Mouse (Mus musculus) heart, embryonic 11.5 days (tissue): ENCODE measurements around the gene Zbtb20. TPM values are rescaled to one million over a fixed set of nuclear protein-coding genes. Genes with fewer than 3 reads are reported as not detected.

ENCODE experiments used
- ATAC-seq: fragments of 200-750 bp; cut with Nextera tagmentation; replicated peaks from 2 replicates; pipeline ENCODE4 v1.8.0; 2017; ENCODE audit warnings: moderate library complexity; ENCODE audit not compliant: insufficient number of reproducible peaks, low FRiP score, low TSS enrichment
- H3K27ac ChIP-seq: fragments of 300-500 bp; sonication (generic); 2 replicates; pipeline ENCODE4 v1.5.1; 2014; ENCODE audit warnings: mild to moderate bottlenecking, low read depth, low read length
- H3K27me3 ChIP-seq: fragments of 300-500 bp; sonication (generic); 2 replicates; pipeline ENCODE4 v1.6.1; 2014; ENCODE audit warnings: mild to moderate bottlenecking, low read length, mixed read lengths; ENCODE audit not compliant: control insufficient read depth, insufficient read depth
- H3K36me3 ChIP-seq: fragments of 300-500 bp; sonication (generic); 2 replicates; pipeline ENCODE4 v1.6.1; 2014; ENCODE audit warnings: mild to moderate bottlenecking, low read length, moderate library complexity, mixed read lengths; ENCODE audit not compliant: control insufficient read depth, insufficient read depth
- H3K4me1 ChIP-seq: fragments of 300-500 bp; sonication (generic); 2 replicates; pipeline ENCODE4 v1.6.1; 2014; ENCODE audit warnings: low read length; ENCODE audit not compliant: control insufficient read depth, insufficient read depth
- H3K4me2 ChIP-seq: fragments of 300-500 bp; sonication (generic); 2 replicates; pipeline ENCODE4 v1.6.1; 2014; ENCODE audit warnings: mild to moderate bottlenecking, moderate library complexity
- H3K4me3 ChIP-seq: fragments of 300-500 bp; sonication (generic); 2 replicates; pipeline ENCODE4 v1.5.1; 2014; ENCODE audit warnings: low read depth, low read length
- H3K9ac ChIP-seq: fragments of 300-500 bp; sonication (generic); 2 replicates; pipeline ENCODE4 v1.6.1; 2014; ENCODE audit warnings: mild to moderate bottlenecking, low read depth, low read length, moderate library complexity
- H3K9me3 ChIP-seq: fragments of 300-500 bp; sonication (generic); replicated peaks from 2 replicates; pipeline ENCODE4 v1.6.1; 2016; ENCODE audit warnings: low read length; ENCODE audit not compliant: control insufficient read depth
- WGBS: fragments of 180-500 bp; shearing (Covaris S2); extraction: QIAGEN DNeasy Blood & Tissue Kit; methylation state at CpG from one replicate; pipeline ENCODE4 v1.1.7; 2014; ENCODE audit not compliant: insufficient replicate concordance; 5-methylcytosine and 5-hydroxymethylcytosine counted together
- polyA plus RNA-seq: library from polyadenylated mRNA; unstranded; fragments of >200 nt; fragmentation: Nextera tagmentation; extraction: Ambion mirVana; gene quantifications from 2 replicates; pipeline ENCODE4 v1.2.1, GENCODE M21; 2014

Gene Zbtb20
- polyA plus RNA-seq, 1 experiment from 2014 or later = 39.0 TPM

GRCm38 (mm10) chr16:43408622-43409021 lies 532.9 kb downstream of the Zbtb20 start:
- H3K9me3 ChIP-seq = no peaks in the 10 kb centered on the region
- H3K9ac ChIP-seq = no peak overlapping the region
- 79% methylated on average over 5 of the region's 5 CpGs for WGBS
- ATAC-seq = no peak
- no peak overlapping the region for H3K4me2 ChIP-seq
- H3K4me3 ChIP-seq = no peak overlapping the region
- H3K36me3 ChIP-seq = no peaks in the 10 kb centered on the region
- peaks cover 5% of the 10 kb centered on the region for H3K4me1 ChIP-seq
- no peaks in the 10 kb centered on the region for H3K27me3 ChIP-seq
- H3K27ac ChIP-seq = no peak overlapping the region

- 67% methylated on average over 4 of the region's 4 CpGs for WGBS
- Histone ChIP-seq H3K4me1 (peaks cover 5% of the 10 kb centered on the region), H3K9me3 (no peaks in the 10 kb centered on the region), H3K36me3 (no peaks in the 10 kb centered on the region), H3K4me2 (no peak overlapping the region), H3K4me3 (no peak overlapping the region), H3K9ac (no peak overlapping the region), H3K27ac (no peak overlapping the region), H3K27me3 (no peaks in the 10 kb centered on the region)
- no peak for ATAC-seq
Measured at GRCm38 (mm10) chr16:43409108-43409909, 533.6 kb downstream of the Zbtb20 start.

- H3K4me3 ChIP-seq = no peak overlapping the region
- H3K4me2 ChIP-seq = no peak overlapping the region
- 79% methylated on average over 12 of the region's 12 CpGs for WGBS
- H3K27me3 ChIP-seq = no peaks in the 10 kb centered on the region
- no peak for ATAC-seq
- no peaks in the 10 kb centered on the region for H3K9me3 ChIP-seq
- H3K9ac ChIP-seq = no peak overlapping the region
- H3K36me3 ChIP-seq = no peaks in the 10 kb centered on the region
- H3K4me1 ChIP-seq = peaks cover 5% of the 10 kb centered on the region
- no peak overlapping the region for H3K27ac ChIP-seq
Measured at GRCm38 (mm10) chr16:43409910-43410612, 534.4 kb downstream of the Zbtb20 start.

- H3K27me3 ChIP-seq = no peaks in the 10 kb centered on the region
- H3K36me3 ChIP-seq = no peaks in the 10 kb centered on the region
- WGBS = 81% methylated on average over 7 of the region's 7 CpGs
- H3K27ac ChIP-seq = no peak overlapping the region
- H3K4me1 ChIP-seq = peaks cover 5% of the 10 kb centered on the region
- H3K4me3 ChIP-seq = no peak overlapping the region
- no peak overlapping the region for H3K9ac ChIP-seq
- no peak for ATAC-seq
- H3K4me2 ChIP-seq = no peak overlapping the region
- H3K9me3 ChIP-seq = no peaks in the 10 kb centered on the region
Measured at GRCm38 (mm10) chr16:43410613-43410974, 534.9 kb downstream of the Zbtb20 start.

GRCm38 (mm10) chr16:43415864-43416263 lies 540.2 kb downstream of the Zbtb20 start:
- Histone ChIP-seq H3K4me1 (peaks cover 2% of the 10 kb centered on the region; the same call in 1 of the 2 replicates), H3K9me3 (no peaks in the 10 kb centered on the region), H3K4me3 (no peak overlapping the region), H3K36me3 (no peaks in the 10 kb centered on the region), H3K9ac (no peak overlapping the region), H3K27me3 (no peaks in the 10 kb centered on the region), H3K27ac (no peak overlapping the region), H3K4me2 (no peak overlapping the region)
- ATAC-seq = no peak
- 60% methylated on average over 4 of the region's 4 CpGs for WGBS

GRCm38 (mm10) chr16:43419923-43420322 lies 544.2 kb downstream of the Zbtb20 start:
- no peak overlapping the region for H3K4me2 ChIP-seq
- H3K4me3 ChIP-seq = no peak overlapping the region
- no peaks in the 10 kb centered on the region for H3K27me3 ChIP-seq
- ATAC-seq = no peak
- H3K9me3 ChIP-seq = no peaks in the 10 kb centered on the region
- H3K36me3 ChIP-seq = no peaks in the 10 kb centered on the region
- peaks cover 2% of the 10 kb centered on the region; the same call in 1 of the 2 replicates for H3K4me1 ChIP-seq
- H3K27ac ChIP-seq = no peak overlapping the region
- no peak overlapping the region for H3K9ac ChIP-seq
- WGBS = 62% methylated on average over 2 of the region's 2 CpGs

GRCm38 (mm10) chr16:43428955-43429354 lies 553.3 kb downstream of the Zbtb20 start:
- no peaks in the 10 kb centered on the region for H3K27me3 ChIP-seq
- 81% methylated on average over 2 of the region's 2 CpGs for WGBS
- no peak overlapping the region for H3K27ac ChIP-seq
- peaks cover 6% of the 10 kb centered on the region; the same call in 1 of the 2 replicates for H3K4me1 ChIP-seq
- H3K4me2 ChIP-seq = no peak overlapping the region
- ATAC-seq = no peak
- H3K4me3 ChIP-seq = no peak overlapping the region
- H3K36me3 ChIP-seq = no peaks in the 10 kb centered on the region
- no peak overlapping the region for H3K9ac ChIP-seq
- H3K9me3 ChIP-seq = no peaks in the 10 kb centered on the region

- H3K27me3 ChIP-seq = no peaks in the 10 kb centered on the region
- no peak overlapping the region for H3K27ac ChIP-seq
- H3K4me2 ChIP-seq = no peak overlapping the region
- no peak overlapping the region for H3K9ac ChIP-seq
- H3K4me1 ChIP-seq = peaks cover 6% of the 10 kb centered on the region; the same call in 1 of the 2 replicates
- no peak overlapping the region for H3K4me3 ChIP-seq
- 70% methylated on average over 4 of the region's 4 CpGs for WGBS
- H3K36me3 ChIP-seq = no peaks in the 10 kb centered on the region
- no peak for ATAC-seq
- H3K9me3 ChIP-seq = no peaks in the 10 kb centered on the region
Measured at GRCm38 (mm10) chr16:43430030-43430429, 554.3 kb downstream of the Zbtb20 start.
